Mouse (Mus musculus) lung, postnatal 0 days (tissue): ENCODE results near the gene Tma7. TPM values are rescaled to one million over a fixed set of nuclear protein-coding genes. Genes with fewer than 3 reads are reported as not detected.
A peak's percentile ranks its signal among the peaks of the same experiment; 100 is the strongest.

ENCODE experiments used
- ATAC-seq: fragments of 200-750 bp; cut with Nextera tagmentation; 2 replicates; pipeline ENCODE4 v1.8.0; 2017; ENCODE audit warnings: moderate library complexity
- DNase-seq: peaks from one replicate; pipeline ENCODE4 v3.0.0-alpha.2; 2016; ENCODE audit warnings: low spot score
- H3K27ac ChIP-seq: fragments of 300-500 bp; sonication (generic); 2 replicates; pipeline ENCODE4 v1.5.1; 2014; ENCODE audit warnings: antibody characterized with exemption, mild to moderate bottlenecking, low read length, mixed read lengths
- H3K27me3 ChIP-seq: fragments of 300-500 bp; sonication (generic); replicated peaks from 2 replicates; pipeline ENCODE4 v1.6.1; 2014; ENCODE audit warnings: low read length, mixed read lengths; ENCODE audit not compliant: insufficient read depth
- H3K36me3 ChIP-seq: fragments of 300-500 bp; sonication (generic); 2 replicates; pipeline ENCODE4 v1.6.1; 2014; ENCODE audit warnings: low read length, mixed read lengths; ENCODE audit not compliant: insufficient read depth
- H3K4me1 ChIP-seq: fragments of 300-500 bp; sonication (generic); 2 replicates; pipeline ENCODE4 v1.6.1; 2014; ENCODE audit warnings: antibody characterized with exemption, low read depth, low read length, mixed read lengths; ENCODE audit not compliant: insufficient read depth
- H3K4me2 ChIP-seq: fragments of 300-500 bp; sonication (generic); replicated peaks from 2 replicates; pipeline ENCODE4 v1.6.1; 2014; ENCODE audit warnings: low read depth, mild to moderate bottlenecking, low read length, moderate library complexity, mixed read lengths
- H3K4me3 ChIP-seq: fragments of 300-500 bp; sonication (generic); 2 replicates; pipeline ENCODE4 v1.5.1; 2014; ENCODE audit warnings: low read depth, low read length
- H3K9ac ChIP-seq: fragments of 300-500 bp; sonication (generic); replicated peaks from 2 replicates; pipeline ENCODE4 v1.6.1; 2014; ENCODE audit warnings: low read depth, mild to moderate bottlenecking
- H3K9me3 ChIP-seq: fragments of 300-500 bp; sonication (generic); 2 replicates; pipeline ENCODE4 v1.6.1; 2016; ENCODE audit warnings: low read length, mixed read lengths
- CTCF ChIP-seq: IDR thresholded peaks from 2 replicates; pipeline ENCODE4 v1.5.1; 2016; ENCODE audit warnings: antibody characterized with exemption, mild to moderate bottlenecking
- EP300 ChIP-seq: IDR thresholded peaks from 2 replicates; pipeline ENCODE4 v1.6.1; 2016; ENCODE audit warnings: antibody characterized with exemption, mild to moderate bottlenecking, control low read depth
- WGBS: fragments of 180-500 bp; shearing (Covaris S2); extraction: QIAGEN DNeasy Blood & Tissue Kit; methylation state at CpG from one replicate; pipeline ENCODE4 v1.1.7; 2014; 5-methylcytosine and 5-hydroxymethylcytosine counted together
- polyA plus RNA-seq: library from polyadenylated mRNA; unstranded; fragments of >200 nt; fragmentation: Nextera tagmentation; extraction: Ambion mirVana; gene quantifications from 2 replicates; pipeline ENCODE4 v1.2.1, GENCODE M21; 2015

The Tma7 gene
- polyA plus RNA-seq, 1 experiment from 2014 or later: 375 TPM

- no peaks in the 10 kb centered on the region for H3K27me3 ChIP-seq
- TF ChIP-seq CTCF: no peak
- no peak for TF ChIP-seq EP300
- ATAC-seq: peak; percentile 100
- H3K4me2 ChIP-seq: peak within 1 kb of the TSS; percentile 71
- peak within 1 kb of the TSS; percentile 80 for H3K9ac ChIP-seq
- peaks cover 4% of the 10 kb centered on the region for H3K36me3 ChIP-seq
- peak within 1 kb of the TSS; percentile 79 for H3K27ac ChIP-seq
- H3K9me3 ChIP-seq: no peaks in the 10 kb centered on the region
- under 1% methylated on average over 57 of the region's 57 CpGs for WGBS
- H3K4me1 ChIP-seq: peaks cover 8% of the 10 kb centered on the region; the same call in 1 of the 2 replicates
- H3K4me3 ChIP-seq: peak within 1 kb of the TSS; percentile 71
- DNase-seq: peak; percentile 95
Observed at GRCm38 (mm10) chr9:109073661-109074573, 8.5 kb downstream of the Tma7 start, which contains the start of gene Atrip. TSS of gene Atrip (minus strand) at chr9:109074124.

DNA sequence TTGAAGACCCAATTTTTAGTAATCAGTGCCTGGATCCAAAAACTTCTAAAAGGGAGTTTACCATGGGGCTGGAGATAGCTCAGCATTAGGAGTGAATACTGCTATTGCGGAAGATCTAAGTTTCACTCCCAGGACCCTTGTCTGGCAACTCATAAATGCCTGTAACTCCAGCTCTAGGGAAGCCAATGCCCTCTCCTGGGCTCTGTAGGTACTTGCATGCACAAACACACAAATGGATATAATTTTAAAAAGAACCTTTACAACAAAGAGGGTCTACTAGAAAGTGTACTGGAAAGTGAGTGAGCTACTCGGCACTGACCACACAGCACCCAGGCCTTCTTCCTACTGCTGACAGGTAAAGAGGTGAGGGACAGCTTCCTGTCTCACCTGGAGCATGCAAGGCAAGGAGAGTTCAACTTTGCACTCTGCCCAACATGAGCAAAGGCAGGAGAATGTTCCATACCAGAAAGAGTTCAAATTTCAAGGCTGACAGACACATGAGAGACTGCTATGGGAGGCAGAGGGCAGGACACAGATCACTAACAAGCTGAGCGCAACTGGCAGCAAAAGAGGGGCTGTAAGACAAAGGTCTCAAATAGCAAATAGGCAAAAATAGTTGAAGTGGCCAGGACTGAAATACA is 14.2 kb downstream of the Tma7 start:
- 94% methylated on average over 3 of the region's 3 CpGs for whole genome bisulfite sequencing
- no peak for DNase-seq
- TF ChIP-seq EP300 (no peak), CTCF (peak; percentile 32; the same call in 1 of the 2 replicates)

GRCm38 (mm10) chr9:109060898-109061295 is 21.5 kb downstream of the Tma7 start:
- no peak for DNase-seq
- H3K36me3 ChIP-seq: peaks cover 31% of the 10 kb centered on the region
- H3K9ac ChIP-seq: no peak overlapping the region
- TF ChIP-seq EP300 (no peak), CTCF (no peak)
- H3K27me3 ChIP-seq: no peaks in the 10 kb centered on the region
- no peak overlapping the region for H3K4me2 ChIP-seq
- ATAC-seq: no peak
- no peak overlapping the region for H3K27ac ChIP-seq
- 83% methylated on average over 5 of the region's 5 CpGs for WGBS
- no peaks in the 10 kb centered on the region for H3K4me1 ChIP-seq
- H3K9me3 ChIP-seq: no peaks in the 10 kb centered on the region
- H3K4me3 ChIP-seq: no peak overlapping the region

More for the DNA sequence above, 14.2 kb downstream of the Tma7 start:
- Histone ChIP-seq H3K4me3 (no peak overlapping the region), H3K36me3 (peaks cover 39% of the 10 kb centered on the region), H3K27ac (no peak overlapping the region), H3K9ac (no peak overlapping the region), H3K9me3 (no peaks in the 10 kb centered on the region), H3K4me2 (no peak overlapping the region), H3K4me1 (peaks cover 4% of the 10 kb centered on the region; the same call in 1 of the 2 replicates), H3K27me3 (no peaks in the 10 kb centered on the region)
- no peak for ATAC-seq

DNA sequence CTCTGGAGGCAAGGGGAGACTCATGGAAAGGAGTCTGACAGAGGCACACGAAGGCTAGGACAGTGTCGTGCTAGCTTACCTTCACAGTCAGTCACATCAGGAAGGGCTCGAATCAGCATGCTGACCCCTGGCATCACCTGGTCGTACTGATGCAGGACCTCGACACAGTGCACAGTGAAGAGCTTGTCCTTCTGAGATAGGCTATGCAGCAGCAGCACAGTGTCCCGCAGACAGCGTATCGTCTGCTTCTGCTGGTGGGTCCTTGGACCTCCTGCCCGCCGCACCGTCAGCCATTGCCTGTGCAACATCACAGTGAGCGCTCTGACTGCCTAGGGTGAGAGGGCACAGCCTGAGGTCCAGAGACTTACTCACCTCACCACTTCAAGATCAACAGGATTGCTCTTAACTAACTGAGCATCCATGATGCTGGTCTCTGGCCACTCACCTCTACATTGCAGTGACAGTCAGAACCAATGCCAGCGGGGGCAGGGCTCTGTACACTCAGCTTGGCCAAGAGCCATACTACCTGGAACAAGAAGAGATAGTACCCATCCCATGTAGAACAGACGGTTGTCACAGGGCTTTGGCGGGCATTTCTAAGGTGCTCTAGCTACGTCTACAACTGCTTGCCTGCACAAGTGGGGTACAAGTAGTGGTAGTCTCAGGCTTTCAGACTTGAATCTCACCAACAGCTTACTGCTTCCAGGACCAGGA is 22.0 kb downstream of the Tma7 start:
- no peak for TF ChIP-seq EP300
- TF ChIP-seq CTCF: no peak
- H3K4me1 ChIP-seq: peaks cover 2% of the 10 kb centered on the region; the same call in 1 of the 2 replicates
- H3K27ac ChIP-seq: no peak overlapping the region
- WGBS: 88% methylated on average over 16 of the region's 16 CpGs
- no peaks in the 10 kb centered on the region for H3K27me3 ChIP-seq
- H3K36me3 ChIP-seq: peaks cover 28% of the 10 kb centered on the region
- no peak overlapping the region for H3K9ac ChIP-seq
- H3K4me3 ChIP-seq: no peak overlapping the region
- DNase-seq: no peak
- no peak overlapping the region for H3K4me2 ChIP-seq
- H3K9me3 ChIP-seq: no peaks in the 10 kb centered on the region
- no peak for ATAC-seq

DNA sequence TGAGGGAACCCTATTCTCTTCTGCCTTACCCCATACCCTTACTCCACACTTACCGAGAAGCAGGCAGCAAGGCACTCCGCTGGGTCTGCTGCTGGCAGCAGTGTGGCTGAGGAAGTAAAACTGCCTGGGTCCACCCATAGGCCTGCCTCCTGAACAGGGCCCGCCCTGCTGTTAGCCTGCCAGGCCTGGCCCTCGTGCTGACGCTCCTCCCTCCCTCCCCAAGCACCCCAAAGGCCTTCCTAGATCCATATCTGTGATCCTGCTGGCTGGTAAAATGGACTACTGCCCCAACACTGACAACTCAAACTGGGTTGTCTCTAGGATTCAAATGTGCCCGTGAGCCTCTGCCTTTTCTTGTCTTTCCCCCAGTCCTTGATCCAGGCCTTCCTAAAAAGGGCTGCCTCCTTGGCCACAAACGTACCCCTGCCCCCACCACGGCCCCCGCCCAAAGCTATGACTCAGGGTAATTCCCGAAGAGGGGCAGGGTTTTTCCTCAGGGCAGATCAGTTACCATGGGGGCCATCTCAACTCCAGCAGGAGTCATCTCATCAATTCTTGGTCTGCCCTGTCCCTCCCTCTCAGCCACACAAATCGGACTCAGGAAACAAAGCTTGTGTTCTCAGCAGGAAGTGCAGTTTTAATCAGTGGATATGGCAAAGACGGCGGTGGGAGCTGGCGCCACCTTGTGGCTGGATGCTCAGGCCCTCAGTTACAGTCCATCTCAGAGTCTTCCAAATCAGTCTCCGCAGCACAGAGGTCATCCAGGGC is 23.1 kb downstream of the Tma7 start, which contains the start of gene Trex1:
Gene Trex1, minus strand, starts transcription at position 599 of the 768 bp plus-strand sequence.
- 11% methylated on average over 15 of the region's 15 CpGs for WGBS
- Histone ChIP-seq H3K4me3 (peak within 1 kb of the TSS; percentile 33), H3K4me2 (peak within 1 kb of the TSS; percentile 60), H3K4me1 (peaks cover 7% of the 10 kb centered on the region; the same call in 1 of the 2 replicates), H3K27me3 (no peaks in the 10 kb centered on the region), H3K9me3 (no peaks in the 10 kb centered on the region), H3K9ac (peak within 1 kb of the TSS; percentile 55), H3K27ac (peak within 1 kb of the TSS; percentile 92), H3K36me3 (peaks cover 18% of the 10 kb centered on the region)
- peak; percentile 71 for TF ChIP-seq EP300
- peak; percentile 98 for TF ChIP-seq CTCF
- peak; percentile 94 for ATAC-seq
- DNase-seq: peak; percentile 96
